Mouse (Mus musculus) E14TG2a.4 (cell line): ENCODE results near the gene Creb3l2.

Source experiments
- CTCF ChIP-seq: conservative IDR thresholded peaks from 2 replicates; pipeline ENCODE4 v1.5.1; 2014; ENCODE audit warnings: low read length
- NANOG ChIP-seq: IDR thresholded peaks from 2 replicates; pipeline ENCODE4 v1.6.1; 2014; ENCODE audit warnings: borderline replicate concordance, low read length, mixed read lengths
- POU5F1 ChIP-seq: IDR thresholded peaks from 2 replicates; pipeline ENCODE4 v1.6.1; 2014; ENCODE audit warnings: low read length, borderline replicate concordance

DNA sequence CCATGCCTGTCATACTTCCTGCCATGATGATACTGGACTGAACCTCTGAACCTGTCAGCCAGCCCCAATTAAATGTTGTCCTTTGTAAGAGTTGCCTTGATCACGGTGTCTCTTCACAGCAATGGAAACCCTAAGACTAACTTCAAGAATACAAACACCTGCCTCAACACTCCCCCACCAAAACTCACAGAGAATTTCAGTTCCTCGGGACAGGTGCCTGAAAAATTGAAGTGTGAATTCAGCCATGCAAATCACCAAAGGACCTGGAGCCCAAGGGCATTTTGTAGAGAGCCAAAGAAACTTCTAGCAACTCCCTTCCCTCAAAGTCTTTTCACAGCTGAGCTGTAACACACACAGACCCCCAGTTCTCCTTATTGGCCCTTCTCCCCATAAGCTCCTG is 15.3 kb downstream of the Creb3l2 start:
- TF ChIP-seq CTCF (no peak), NANOG (no peak), POU5F1 (no peak)
